Mouse (Mus musculus): ENCODE measurements around the gene Sirt5.

Sirt5 gene

DNA sequence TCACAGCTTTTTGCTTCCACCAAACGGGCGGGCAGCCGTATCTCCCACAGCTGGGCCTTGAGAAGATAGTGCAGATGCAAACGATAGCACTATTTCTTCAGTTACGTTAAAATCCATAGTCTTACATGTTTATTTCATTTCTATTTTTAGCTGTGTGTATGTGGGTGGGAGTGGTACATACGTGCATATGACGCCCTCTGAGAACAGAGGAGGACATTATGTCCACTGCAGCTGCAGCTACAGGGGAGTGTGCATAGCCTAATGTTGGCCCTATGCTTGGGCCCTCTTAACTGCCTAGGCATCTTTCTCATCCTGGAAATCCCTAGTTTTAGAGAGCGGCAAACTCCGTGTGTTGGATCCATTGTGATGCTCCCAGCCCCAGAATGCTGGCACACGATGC is 8.9 kb downstream of the Sirt5 start:
- DNase-seq (ENCODE audit: low read depth, low spot score) = no peak

DNA sequence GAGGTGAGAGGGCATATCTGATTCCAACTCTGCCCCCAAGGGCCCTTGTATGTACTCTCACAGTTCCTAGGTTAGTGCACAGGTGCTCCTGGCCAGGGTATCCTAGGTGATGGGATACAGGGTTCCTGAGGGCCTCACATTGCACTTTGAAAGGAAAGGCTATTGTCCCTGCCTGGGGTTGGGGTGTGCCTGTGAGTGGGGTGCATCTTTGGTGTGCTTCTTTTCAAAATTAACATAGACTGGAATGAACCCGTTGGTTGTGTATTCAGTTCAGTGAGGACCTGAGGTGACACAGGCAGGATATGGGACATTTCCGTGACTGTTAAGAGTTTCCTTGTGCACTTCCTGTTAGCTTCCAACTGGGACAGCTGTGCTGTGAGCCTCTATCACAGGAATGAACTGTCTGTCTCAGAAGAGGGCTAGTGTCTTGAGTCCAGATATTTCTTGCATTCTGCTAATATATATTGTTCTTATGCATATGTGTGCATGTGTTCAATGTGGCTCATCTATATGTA is 9.7 kb downstream of the Sirt5 start:
- peak; percentile 28 for DNase-seq (ENCODE audit: low read depth, low spot score)

DNA sequence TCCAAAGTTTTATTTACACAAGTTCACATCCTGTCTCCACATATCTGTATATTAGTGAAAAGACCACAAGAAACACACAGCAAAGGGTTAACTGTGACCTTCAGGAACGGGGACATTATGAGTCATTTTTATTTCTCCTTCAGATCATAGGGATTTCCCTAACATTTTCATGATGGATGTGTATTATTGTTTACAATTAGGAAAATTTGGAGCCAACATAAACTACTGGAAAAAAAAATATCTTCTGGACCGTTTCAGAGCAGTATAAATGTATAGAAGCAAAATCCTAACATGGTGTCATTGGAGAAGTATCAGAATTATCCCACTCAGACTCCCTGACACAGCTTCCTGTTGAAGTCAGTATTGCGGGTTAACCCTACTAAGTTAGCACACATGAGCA is 14.7 kb downstream of the Sirt5 start:
- no peak for DNase-seq (ENCODE audit: low read depth, low spot score)

DNA sequence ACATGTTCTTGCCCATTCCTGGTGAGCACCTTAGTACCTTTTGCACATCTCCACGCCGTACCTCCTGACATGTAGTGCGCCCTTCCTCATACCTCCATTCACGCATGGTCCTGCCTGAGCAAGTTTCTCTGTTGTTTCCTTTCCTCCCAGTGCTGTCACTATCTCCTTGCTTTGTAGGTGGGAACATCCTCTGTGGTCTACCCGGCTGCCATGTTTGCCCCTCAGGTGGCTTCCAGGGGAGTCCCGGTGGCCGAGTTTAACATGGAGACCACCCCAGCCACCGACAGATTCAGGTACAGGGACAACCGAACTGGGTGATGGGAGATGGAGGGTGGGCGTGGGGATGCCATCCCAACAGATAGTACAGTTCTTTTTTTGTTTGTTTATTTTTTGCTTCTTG is 20.0 kb downstream of the Sirt5 start:
- no peak for DNase-seq (ENCODE audit: low read depth, low spot score)

DNA sequence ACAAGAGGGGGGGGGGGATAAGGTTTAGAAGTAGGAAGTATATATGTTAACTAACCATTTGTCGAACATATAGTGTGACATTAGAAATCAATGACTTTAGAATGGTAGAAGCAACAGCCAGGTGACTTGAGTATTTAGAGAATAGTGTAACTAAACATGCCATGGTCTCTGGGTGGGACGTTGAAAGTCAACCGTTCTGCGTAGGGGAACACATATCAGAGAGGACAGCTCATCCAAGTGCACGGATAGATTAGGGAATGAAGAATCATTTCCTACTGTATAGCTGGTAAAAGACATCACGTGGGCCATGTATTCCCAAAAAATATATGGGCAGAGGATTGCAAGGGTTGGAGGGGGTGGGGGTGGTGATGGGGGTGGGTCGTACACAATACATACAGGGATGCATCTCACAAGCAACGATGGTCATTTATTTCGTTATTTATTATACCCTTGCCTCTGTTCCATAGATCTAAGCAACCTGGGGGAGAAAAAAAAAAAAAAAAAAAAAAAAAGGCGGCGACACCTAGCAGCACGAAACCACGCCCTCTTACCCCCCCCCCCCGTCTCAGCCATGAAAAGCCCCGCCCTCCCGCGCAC is 32.5 kb downstream of the Sirt5 start:
- no peak for DNase-seq (ENCODE audit: low read depth, low spot score)

DNA sequence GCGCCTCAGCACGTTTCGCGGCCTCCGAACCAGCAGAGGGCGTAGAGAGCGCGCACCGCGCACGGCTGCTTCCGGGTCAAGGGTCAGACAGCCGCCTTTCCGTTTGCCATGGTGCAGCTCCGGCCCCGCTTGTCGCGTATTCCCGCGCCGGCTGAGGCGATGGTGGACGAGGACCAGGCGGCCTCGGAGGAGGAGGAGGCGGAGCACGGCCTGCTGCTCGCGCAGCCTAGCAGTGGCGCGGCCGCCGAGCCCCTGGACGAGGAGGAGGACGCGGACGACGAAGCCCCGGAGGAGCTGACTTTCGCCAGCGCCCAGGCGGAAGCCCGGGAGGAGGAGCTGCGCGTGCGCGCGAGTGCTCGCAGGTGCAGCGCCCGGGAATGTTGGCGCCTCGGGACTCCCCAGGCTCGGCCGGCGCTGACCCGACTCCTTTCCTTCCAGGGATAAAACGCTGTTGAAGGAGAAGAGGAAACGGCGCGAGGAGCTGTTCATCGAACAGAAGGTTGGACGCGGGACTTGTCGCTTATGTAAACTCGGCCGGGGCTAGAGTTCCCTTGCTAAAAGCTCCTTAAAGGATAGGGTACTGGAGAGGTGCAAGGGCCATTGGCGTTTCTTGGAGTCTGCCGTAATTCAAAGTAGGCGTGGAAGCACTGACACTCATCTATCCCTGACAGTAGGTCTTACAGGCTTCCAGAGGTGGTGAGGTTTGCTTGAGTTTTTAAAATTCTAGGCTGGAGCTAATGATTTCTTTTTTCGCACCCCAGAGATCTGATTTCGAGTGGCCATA is 33.2 kb downstream of the Sirt5 start, which contains the start of gene Nol7:
Gene Nol7 (plus strand): TSS at position 94 of the 784 bp plus-strand sequence.
- peak; percentile 91 for DNase-seq (ENCODE audit: low read depth, low spot score)

DNA sequence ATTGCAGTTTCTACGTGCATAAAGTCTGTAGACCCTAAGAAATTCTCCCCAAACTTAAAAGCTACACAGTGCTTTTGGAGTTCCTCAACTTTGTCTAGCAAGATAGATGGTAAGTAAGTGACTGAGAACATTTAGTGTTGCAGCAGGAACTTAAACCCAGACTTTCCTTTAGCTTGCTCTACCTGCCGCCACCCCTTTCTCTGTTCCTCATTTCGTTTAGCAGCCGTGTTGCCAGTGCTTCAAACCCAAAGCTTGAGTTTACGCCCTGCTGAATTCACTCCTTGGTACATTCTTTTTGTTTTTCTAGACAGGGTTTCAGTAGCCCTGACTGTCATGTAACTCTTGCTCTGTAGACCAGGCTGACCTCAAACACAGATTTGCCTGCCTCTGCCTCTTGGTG is 34.3 kb downstream of the Sirt5 start:
- DNase-seq (ENCODE audit: low read depth, low spot score) = no peak

DNA sequence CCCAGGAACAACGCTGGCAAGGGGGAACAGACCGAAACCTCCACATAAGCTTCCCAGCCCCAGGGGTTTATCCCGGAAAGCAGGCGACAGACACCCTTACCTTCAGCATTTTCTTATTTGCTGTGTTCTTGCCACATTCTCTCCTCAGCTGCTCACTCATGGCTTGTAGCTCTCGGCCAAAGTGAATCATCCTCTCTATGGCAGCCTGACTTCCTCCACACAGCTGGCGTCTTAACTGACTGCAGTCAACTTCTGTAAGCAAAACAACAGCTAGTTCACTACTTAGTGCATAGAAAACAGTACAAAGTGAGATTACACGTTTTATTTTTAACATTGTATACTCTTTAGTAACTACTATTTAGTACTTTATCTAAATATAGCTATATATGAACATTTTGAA is 47.0 kb downstream of the Sirt5 start:
- DNase-seq (ENCODE audit: low read depth, low spot score) = no peak

DNA sequence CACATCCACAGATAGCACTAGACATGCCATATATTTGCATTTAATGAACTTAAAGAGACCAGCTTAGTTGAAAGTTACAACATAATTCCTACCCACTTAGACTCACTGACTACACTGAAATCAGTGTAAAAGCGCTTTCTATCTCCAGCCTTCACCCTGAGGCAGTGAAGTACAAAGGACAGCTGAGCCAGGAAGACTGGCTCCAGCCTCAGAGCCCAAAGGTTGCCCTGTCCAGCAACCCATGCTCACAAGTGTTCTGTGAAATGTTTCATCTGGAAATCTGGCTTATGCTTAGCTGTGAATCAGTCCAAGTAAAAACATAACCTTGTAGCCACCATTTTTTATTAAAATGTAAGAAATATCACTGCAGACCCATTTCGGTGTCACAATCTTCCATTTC is 48.3 kb downstream of the Sirt5 start:
- no peak for DNase-seq (ENCODE audit: low read depth, low spot score)

DNA sequence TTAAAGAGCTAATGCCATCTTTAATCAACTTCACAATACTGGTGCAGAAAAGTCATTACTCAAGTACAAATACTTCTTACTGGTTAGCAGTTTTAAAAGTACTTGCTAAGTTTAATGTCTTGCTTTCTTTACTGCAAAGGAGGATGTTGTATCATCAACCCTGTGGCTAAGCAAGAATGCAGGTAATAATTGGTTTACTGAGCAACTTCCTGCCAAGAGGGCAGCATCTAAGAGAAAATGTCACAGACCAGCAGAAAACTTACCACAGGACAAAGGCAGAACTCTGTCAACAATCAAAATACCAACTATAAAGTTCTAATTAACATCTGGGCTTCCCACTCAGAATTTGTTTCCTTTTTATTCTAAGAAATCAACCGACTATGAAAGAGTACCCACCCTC is 50.0 kb downstream of the Sirt5 start:
- DNase-seq (ENCODE audit: low read depth, low spot score) = no peak

DNA sequence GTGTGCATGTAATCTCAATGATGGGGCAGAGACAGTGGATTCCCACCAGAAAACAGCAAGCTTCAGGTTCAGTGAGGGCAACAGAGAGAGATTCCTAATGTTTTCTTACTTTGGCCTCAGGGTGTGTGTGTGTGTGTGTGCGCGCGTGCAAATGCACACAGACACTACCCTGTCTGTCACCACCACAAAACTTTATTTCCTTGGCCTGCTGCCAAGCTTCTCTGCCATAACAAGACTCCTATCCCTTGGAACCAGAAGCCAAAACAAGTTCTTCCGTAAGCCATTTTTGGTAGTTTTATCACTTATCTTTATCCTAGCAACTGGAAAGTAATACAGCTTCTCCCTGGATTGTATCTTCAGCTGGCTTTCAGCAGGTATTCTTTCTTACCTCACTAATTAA is 63.1 kb downstream of the Sirt5 start:
- no peak for DNase-seq (ENCODE audit: low read depth, low spot score)

DNA sequence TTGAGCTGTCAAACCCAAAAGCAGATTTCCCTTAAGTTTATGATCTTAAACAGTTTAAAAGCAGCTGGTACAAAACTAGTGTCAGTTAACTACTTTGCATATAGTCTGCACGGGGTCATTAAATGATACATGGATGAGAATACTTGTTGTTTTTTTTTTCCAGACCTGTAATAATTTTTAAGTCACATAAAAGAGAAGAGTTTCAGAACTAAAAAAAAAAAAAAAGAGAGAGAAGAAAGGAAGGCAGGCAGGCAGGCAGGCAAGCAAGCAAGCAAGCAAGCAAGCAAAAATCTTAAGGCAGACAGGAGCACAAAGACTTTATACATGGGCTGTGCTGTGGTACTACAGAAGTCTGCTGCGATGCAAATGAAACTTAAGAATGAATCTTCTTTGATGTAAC is 68.1 kb downstream of the Sirt5 start:
- no peak for DNase-seq (ENCODE audit: low read depth, low spot score)

DNA sequence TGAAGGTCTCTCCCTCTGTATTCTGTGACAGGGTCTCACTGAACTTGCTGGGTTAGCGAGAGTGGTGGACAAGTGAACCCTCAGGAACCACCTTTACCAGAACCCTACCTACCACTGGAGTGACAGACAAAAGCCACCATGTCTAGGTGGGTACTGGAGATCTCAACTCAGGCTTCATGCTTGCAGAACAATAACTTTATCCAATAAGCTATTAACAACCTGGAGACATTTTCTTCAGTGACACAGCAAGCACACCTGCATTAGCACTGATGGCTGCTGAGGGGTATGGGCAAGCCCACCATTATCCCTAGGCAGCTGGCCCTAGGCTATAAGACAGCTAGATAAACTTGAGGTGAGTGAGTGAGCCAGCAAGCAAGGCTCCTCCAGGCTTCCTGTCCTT is 75.1 kb downstream of the Sirt5 start:
- no peak for DNase-seq (ENCODE audit: low read depth, low spot score)

DNA sequence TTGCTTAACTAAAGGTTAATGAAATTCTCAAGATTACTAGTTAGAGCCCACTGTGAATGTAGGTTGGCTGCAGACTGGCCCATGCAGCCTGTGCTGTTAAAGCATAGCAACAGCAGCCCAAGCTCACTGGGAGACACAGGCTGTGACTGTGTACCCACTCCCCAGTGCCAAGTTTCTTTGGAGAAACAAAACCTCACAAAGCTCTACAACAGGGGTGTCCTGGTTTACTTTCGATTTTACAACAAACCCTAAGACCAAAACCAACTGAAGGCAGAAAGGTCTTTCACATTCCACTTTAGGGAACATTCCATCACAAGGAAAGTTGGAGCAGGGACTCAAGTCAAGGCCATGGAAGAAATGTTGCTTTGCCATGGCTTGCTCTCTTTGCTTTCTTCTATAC is 77.3 kb downstream of the Sirt5 start:
- no peak for DNase-seq (ENCODE audit: low read depth, low spot score)

DNA sequence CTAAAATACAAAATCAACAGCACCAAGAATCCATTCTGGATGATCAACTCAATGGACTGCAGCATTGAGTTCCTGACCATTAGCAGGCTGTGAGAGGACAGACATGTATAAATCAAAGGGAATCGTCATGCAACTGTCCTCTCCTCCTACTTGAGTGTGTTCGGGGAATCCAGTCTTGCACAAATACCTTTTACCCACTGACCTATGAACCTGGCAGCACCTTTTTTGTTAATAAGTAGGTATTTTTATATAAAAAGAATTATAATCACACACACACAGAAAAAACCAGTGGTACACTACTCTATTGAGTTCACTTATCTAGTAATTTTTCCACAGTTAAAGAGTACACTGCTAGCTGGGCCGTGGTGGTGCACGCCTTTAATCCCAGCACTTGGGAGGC is 78.4 kb downstream of the Sirt5 start:
- DNase-seq (ENCODE audit: low read depth, low spot score) = no peak

DNA sequence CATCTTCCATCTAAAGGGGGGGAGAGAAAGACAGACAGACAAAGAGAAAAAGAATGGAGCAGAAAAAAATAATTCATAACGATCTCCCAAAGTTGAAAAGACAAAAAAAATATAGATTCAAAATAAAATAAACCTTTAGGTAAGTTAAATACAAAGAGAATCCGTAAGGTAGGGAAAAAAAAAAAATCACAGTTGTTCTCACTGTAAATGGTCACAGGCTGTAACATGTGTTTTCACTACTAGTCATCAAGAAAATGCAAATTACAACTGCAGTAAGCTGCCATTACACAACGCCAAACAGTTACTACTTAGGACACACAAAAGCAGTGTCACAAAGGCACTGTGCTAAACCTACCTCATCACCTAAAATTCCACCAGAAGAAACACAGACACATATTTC is 79.4 kb downstream of the Sirt5 start:
- no peak for DNase-seq (ENCODE audit: low read depth, low spot score)

All from ES-CJ7 (cell line).